Mouse (Mus musculus) heart, adult 18-20 months (tissue): Measurements from ENCODE around the gene Hnrnpl. TPM values are rescaled to one million over a fixed set of nuclear protein-coding genes. Genes with fewer than 3 reads are reported as not detected.

ENCODE experiments used
- DNase-seq, 2 experiments: peaks; one replicate each; pipeline ENCODE4 v3.0.0; 2021 to 2022; ENCODE audit warnings: mixed read lengths in 1 of 2
- total RNA-seq, 2 experiments: library from RNA; stranded (reverse); gene quantifications; 2 replicates each; pipeline ENCODE4 v1.2.3; 2021

Hnrnpl gene
- total RNA-seq, 2 experiments from 2014 or later, result 196 to 224 TPM

- no peak for DNase-seq
Observed at GRCm38 (mm10) chr7:28790066-28790806, 18.1 kb upstream of the Hnrnpl start.

GRCm38 (mm10) chr7:28791706-28792105 lies 16.6 kb upstream of the Hnrnpl start:
- no peak for DNase-seq

- no peak for DNase-seq
Observed at GRCm38 (mm10) chr7:28792391-28793185, 15.8 kb upstream of the Hnrnpl start.

- DNase-seq, result peak in 1 of 2 experiments; percentile 54
Observed at GRCm38 (mm10) chr7:28793834-28794233, 14.5 kb upstream of the Hnrnpl start.

GRCm38 (mm10) chr7:28794496-28794895 lies 13.8 kb upstream of the Hnrnpl start:
- no peak for DNase-seq

GRCm38 (mm10) chr7:28795832-28796231 lies 12.5 kb upstream of the Hnrnpl start:
- peak; percentile 47 to 60 for DNase-seq

GRCm38 (mm10) chr7:28796562-28796975 lies 11.8 kb upstream of the Hnrnpl start:
- DNase-seq, result peak; percentile 88 to 91

GRCm38 (mm10) chr7:28799994-28800393 lies 8.3 kb upstream of the Hnrnpl start:
- no peak for DNase-seq

GRCm38 (mm10) chr7:28801451-28801850 lies 6.9 kb upstream of the Hnrnpl start:
- no peak for DNase-seq

GRCm38 (mm10) chr7:28801901-28802670 lies 6.3 kb upstream of the Hnrnpl start:
- peak; percentile 65 to 72 for DNase-seq

- DNase-seq, result peak; percentile 50 to 77
Observed at GRCm38 (mm10) chr7:28802846-28803588, 5.3 kb upstream of the Hnrnpl start.

- no peak for DNase-seq
Observed at GRCm38 (mm10) chr7:28803756-28804155, 4.6 kb upstream of the Hnrnpl start.

- DNase-seq, result no peak
Observed at GRCm38 (mm10) chr7:28806869-28807268, 1.5 kb upstream of the Hnrnpl start.

- peak; percentile 65 to 76 for DNase-seq
Observed at GRCm38 (mm10) chr7:28807641-28808220, 610 bp upstream of the Hnrnpl start.

GRCm38 (mm10) chr7:28808957-28809393 lies 634 bp downstream of the Hnrnpl start:
- DNase-seq, result peak; percentile 97 to 98

GRCm38 (mm10) chr7:28809401-28810089 lies 1.2 kb downstream of the Hnrnpl start:
- DNase-seq, result peak; percentile 60 to 78

- DNase-seq, result peak; percentile 98 to 100
Observed at GRCm38 (mm10) chr7:28810107-28811066, 2.0 kb downstream of the Hnrnpl start.

GRCm38 (mm10) chr7:28811228-28811627 lies 2.9 kb downstream of the Hnrnpl start:
- DNase-seq, result peak; percentile 93 to 96

- DNase-seq, result peak in 1 of 2 experiments; percentile 46
Observed at GRCm38 (mm10) chr7:28811640-28812275, 3.4 kb downstream of the Hnrnpl start.
